Mouse (Mus musculus) lung, postnatal 0 days (tissue): ENCODE data around the gene Kat6b. TPM values are rescaled to one million over a fixed set of nuclear protein-coding genes. Genes with fewer than 3 reads are reported as not detected.

Experiments used
- ATAC-seq: fragments of 200-750 bp; cut with Nextera tagmentation; 2 replicates; pipeline ENCODE4 v1.8.0; 2017; ENCODE audit warnings: moderate library complexity
- DNase-seq: peaks from one replicate; pipeline ENCODE4 v3.0.0-alpha.2; 2016; ENCODE audit warnings: low spot score
- H3K27ac ChIP-seq: fragments of 300-500 bp; sonication (generic); 2 replicates; pipeline ENCODE4 v1.5.1; 2014; ENCODE audit warnings: antibody characterized with exemption, mild to moderate bottlenecking, low read length, mixed read lengths
- H3K27me3 ChIP-seq: fragments of 300-500 bp; sonication (generic); replicated peaks from 2 replicates; pipeline ENCODE4 v1.6.1; 2014; ENCODE audit warnings: low read length, mixed read lengths; ENCODE audit not compliant: insufficient read depth
- H3K36me3 ChIP-seq: fragments of 300-500 bp; sonication (generic); 2 replicates; pipeline ENCODE4 v1.6.1; 2014; ENCODE audit warnings: low read length, mixed read lengths; ENCODE audit not compliant: insufficient read depth
- H3K4me1 ChIP-seq: fragments of 300-500 bp; sonication (generic); 2 replicates; pipeline ENCODE4 v1.6.1; 2014; ENCODE audit warnings: antibody characterized with exemption, low read depth, low read length, mixed read lengths; ENCODE audit not compliant: insufficient read depth
- H3K4me2 ChIP-seq: fragments of 300-500 bp; sonication (generic); replicated peaks from 2 replicates; pipeline ENCODE4 v1.6.1; 2014; ENCODE audit warnings: low read depth, mild to moderate bottlenecking, low read length, moderate library complexity, mixed read lengths
- H3K4me3 ChIP-seq: fragments of 300-500 bp; sonication (generic); 2 replicates; pipeline ENCODE4 v1.5.1; 2014; ENCODE audit warnings: low read depth, low read length
- H3K9ac ChIP-seq: fragments of 300-500 bp; sonication (generic); replicated peaks from 2 replicates; pipeline ENCODE4 v1.6.1; 2014; ENCODE audit warnings: low read depth, mild to moderate bottlenecking
- H3K9me3 ChIP-seq: fragments of 300-500 bp; sonication (generic); 2 replicates; pipeline ENCODE4 v1.6.1; 2016; ENCODE audit warnings: low read length, mixed read lengths
- CTCF ChIP-seq: IDR thresholded peaks from 2 replicates; pipeline ENCODE4 v1.5.1; 2016; ENCODE audit warnings: antibody characterized with exemption, mild to moderate bottlenecking
- EP300 ChIP-seq: IDR thresholded peaks from 2 replicates; pipeline ENCODE4 v1.6.1; 2016; ENCODE audit warnings: antibody characterized with exemption, mild to moderate bottlenecking, control low read depth
- WGBS: fragments of 180-500 bp; shearing (Covaris S2); extraction: QIAGEN DNeasy Blood & Tissue Kit; methylation state at CpG from one replicate; pipeline ENCODE4 v1.1.7; 2014; 5-methylcytosine and 5-hydroxymethylcytosine counted together
- polyA plus RNA-seq: library from polyadenylated mRNA; unstranded; fragments of >200 nt; fragmentation: Nextera tagmentation; extraction: Ambion mirVana; gene quantifications from 2 replicates; pipeline ENCODE4 v1.2.1, GENCODE M21; 2015

The Kat6b gene
- polyA plus RNA-seq, 1 experiment from 2014 or later = 5.3 TPM

DNA sequence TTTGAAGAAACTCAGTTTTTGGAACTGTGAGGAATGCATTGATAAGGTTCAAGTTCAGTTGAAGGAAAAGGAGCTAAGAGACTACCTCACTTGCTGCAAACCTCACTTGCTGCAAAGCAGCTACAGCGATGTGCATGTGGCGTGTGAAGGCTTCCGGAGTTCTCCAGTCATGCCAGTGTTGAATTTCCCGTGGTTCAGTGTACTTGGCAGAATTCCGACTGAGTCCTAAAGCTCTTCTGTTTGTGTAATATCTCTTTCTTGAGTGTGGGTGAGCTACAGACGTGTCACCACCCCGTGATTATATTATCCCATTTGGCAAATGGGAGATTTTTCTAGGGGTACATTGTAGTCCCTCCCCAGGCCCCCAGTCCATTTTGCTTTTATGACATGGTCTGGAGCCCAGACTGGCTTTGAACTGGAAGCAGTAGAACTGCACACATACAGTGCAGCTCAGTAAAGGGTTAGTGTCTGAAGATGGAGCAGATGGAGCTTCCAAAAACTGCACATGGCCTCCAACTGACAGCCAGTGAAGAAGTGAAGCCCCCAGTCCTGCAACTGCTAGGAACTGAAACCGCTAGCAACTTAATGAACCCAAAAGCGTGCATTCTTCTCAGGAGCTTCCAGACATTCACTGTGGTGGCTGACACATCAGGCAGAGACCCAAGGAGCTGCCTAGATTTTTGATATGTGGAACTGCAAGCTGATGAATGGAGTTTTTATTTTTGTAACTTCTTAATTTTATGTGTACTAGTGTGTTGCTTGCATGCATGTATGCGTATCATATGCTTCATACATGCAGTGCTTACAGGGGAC, 84.5 kb downstream of the Kat6b start:
- Histone ChIP-seq H3K4me2 (no peak overlapping the region), H3K4me1 (no peaks in the 10 kb centered on the region), H3K36me3 (no peaks in the 10 kb centered on the region; the same call in 1 of the 2 replicates), H3K4me3 (no peak overlapping the region), H3K9me3 (no peaks in the 10 kb centered on the region), H3K27me3 (no peaks in the 10 kb centered on the region), H3K27ac (no peak overlapping the region), H3K9ac (no peak overlapping the region)
- DNase-seq = no peak
- no peak for ATAC-seq
- WGBS = 61% methylated on average over 10 of the region's 10 CpGs
- TF ChIP-seq CTCF (no peak), EP300 (no peak)

DNA sequence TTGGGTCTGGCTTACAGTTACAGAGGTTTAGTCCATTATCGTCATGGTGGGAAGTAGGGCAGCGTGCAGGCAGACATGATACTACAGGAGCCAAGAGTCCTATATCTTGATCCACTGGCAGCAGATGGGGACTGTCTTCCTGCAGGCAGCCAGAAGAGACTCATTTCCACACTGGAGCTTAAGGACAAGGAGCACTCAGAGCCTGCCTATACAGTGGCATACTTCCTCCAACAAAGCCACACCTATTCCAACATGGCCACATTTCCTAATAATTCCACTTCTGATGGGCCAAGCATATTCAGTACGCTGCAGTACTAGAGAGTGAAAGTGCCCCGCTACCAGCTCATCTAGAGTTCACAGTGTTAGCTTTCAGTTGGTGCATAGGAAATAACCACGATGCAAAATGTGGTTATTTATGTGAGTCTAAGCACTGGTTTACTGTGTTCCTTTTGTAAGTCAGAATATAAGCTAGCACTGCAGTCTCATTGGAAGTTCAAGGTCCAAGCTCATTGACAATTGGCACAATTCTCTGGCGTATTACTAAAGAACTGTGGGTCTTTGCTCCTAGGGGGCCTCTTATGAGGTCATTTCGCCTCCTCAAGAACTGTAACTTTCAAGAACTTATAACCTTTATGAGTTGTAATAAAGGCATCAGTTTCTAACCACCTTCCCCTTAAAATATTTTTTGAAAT, 86.2 kb downstream of the Kat6b start:
- no peak overlapping the region for H3K9ac ChIP-seq
- TF ChIP-seq CTCF = no peak
- no peak for TF ChIP-seq EP300
- H3K9me3 ChIP-seq = no peaks in the 10 kb centered on the region
- no peak overlapping the region for H3K4me2 ChIP-seq
- 83% methylated on average over 7 of the region's 7 CpGs for WGBS
- no peaks in the 10 kb centered on the region; the same call in 1 of the 2 replicates for H3K36me3 ChIP-seq
- H3K27me3 ChIP-seq = no peaks in the 10 kb centered on the region
- no peaks in the 10 kb centered on the region for H3K4me1 ChIP-seq
- no peak for DNase-seq
- no peak overlapping the region for H3K27ac ChIP-seq
- ATAC-seq = no peak
- H3K4me3 ChIP-seq = no peak overlapping the region

DNA sequence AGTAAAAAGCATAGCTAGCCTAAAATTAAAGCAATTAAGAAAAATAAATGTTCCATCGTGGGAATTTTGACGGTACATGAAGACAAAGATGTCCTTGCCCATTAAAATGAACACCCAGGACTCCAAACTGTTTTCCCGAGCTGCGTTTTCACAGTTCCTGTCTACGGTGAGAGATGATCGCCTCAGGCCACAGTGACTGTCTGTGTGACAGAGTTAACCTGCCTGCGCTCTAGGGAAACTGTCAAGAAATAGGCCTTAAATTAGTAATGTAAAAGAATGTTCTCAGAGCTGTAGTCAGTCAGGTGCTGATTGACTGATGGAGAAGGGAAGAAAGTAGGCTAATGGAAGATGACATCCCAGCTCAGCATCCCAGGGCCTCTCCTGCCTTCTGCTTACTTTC, 87.6 kb downstream of the Kat6b start:
- H3K9me3 ChIP-seq = no peaks in the 10 kb centered on the region
- H3K27me3 ChIP-seq = no peaks in the 10 kb centered on the region
- TF ChIP-seq EP300 (no peak), CTCF (no peak)
- no peaks in the 10 kb centered on the region for H3K36me3 ChIP-seq
- no peak overlapping the region for H3K4me2 ChIP-seq
- ATAC-seq (no peak), DNase-seq (no peak)
- H3K4me3 ChIP-seq = no peak overlapping the region
- H3K4me1 ChIP-seq = no peaks in the 10 kb centered on the region
- H3K9ac ChIP-seq = no peak overlapping the region
- 89% methylated on average over 7 of the region's 7 CpGs for WGBS
- no peak overlapping the region for H3K27ac ChIP-seq

DNA sequence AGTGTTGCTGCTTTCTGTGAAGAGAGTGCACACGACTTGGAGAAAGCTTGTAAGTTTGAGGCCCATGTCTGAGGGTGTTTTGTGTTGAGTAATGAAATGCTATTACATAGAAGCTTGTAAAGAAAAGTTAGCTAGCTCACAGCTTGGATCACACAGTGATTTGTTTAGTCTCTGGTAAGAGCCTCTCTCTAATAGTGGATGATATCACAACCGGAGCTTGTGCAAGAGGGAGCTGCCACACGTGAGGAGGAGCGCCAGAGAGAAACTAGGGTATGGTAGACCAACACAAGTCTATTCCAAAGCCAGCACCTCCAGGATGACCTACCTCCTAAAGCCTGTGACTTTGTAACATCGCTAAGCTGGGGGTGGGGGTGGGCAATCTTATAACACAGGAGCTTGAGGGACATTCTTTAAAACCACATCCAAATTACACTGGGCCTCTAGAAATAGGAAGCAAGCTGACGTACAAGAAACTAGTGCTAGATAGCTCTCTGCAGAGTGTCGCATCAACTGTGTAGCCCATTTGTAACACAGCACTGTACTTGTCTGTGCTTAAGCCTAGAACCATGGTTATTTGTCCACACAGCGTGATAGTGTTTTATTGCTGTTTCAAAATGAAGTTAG, 93.6 kb downstream of the Kat6b start:
- 56% methylated on average over 8 of the region's 8 CpGs for WGBS
- Histone ChIP-seq H3K36me3 (no peaks in the 10 kb centered on the region), H3K9ac (no peak overlapping the region), H3K27ac (no peak overlapping the region), H3K9me3 (no peaks in the 10 kb centered on the region), H3K4me1 (no peaks in the 10 kb centered on the region), H3K4me2 (no peak overlapping the region), H3K27me3 (no peaks in the 10 kb centered on the region), H3K4me3 (no peak overlapping the region)
- no peak for TF ChIP-seq CTCF
- no peak for TF ChIP-seq EP300
- ATAC-seq = peak; percentile 64
- peak; percentile 68 for DNase-seq

DNA sequence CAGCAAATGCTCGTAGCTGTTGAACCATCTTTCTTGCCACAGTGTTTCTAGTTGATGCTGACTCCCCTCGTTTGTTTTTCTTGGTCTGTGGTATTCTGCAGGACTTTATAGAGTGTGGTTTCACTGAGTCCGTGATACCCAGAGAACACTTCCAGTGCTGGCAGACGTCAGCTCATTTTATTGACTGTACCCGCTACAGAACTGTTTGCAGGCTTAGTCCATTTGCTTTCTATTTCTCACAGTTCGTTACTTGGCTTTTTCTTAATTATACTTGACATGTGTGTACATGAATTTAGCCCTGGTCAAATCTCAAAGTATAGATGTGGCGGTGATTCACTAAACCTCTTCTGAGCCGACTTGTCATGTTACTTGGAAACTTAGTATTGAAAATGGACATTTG, 95.6 kb downstream of the Kat6b start:
- Histone ChIP-seq H3K36me3 (no peaks in the 10 kb centered on the region), H3K4me1 (peaks cover 7% of the 10 kb centered on the region), H3K27ac (no peak overlapping the region), H3K4me2 (no peak overlapping the region), H3K9me3 (no peaks in the 10 kb centered on the region), H3K9ac (no peak overlapping the region), H3K4me3 (no peak overlapping the region), H3K27me3 (no peaks in the 10 kb centered on the region)
- TF ChIP-seq EP300 (0 out of 2 replicates have a peak, but pooled peaks have one; percentile 16), CTCF (no peak)
- no peak for DNase-seq
- peak; percentile 26; the same call in 1 of the 2 replicates for ATAC-seq
- 61% methylated on average over 8 of the region's 8 CpGs for WGBS

DNA sequence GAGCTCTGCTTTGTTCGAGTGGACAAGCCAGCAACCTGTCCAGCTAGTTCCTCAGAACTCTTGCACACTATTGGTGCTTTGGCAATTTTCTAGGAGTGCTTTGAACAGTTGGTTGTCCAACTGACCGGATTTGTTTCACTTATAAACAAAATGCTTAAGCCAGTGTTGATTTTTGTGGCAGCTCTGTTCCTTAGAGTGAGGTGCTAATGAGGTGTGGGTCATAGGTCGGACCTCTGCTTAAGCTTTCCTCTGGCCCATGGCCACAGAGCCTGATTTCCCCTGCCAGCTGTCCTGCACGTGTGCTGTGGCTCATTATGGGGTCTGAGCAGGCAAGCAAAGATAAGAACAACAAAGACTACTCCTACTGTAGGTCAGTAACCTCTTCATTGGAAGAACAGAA, 100.0 kb downstream of the Kat6b start:
- no peaks in the 10 kb centered on the region for H3K27me3 ChIP-seq
- no peak overlapping the region for H3K9ac ChIP-seq
- no peak for TF ChIP-seq EP300
- no peak for TF ChIP-seq CTCF
- DNase-seq (no peak), ATAC-seq (peak; percentile 21; the same call in 1 of the 2 replicates)
- no peak overlapping the region for H3K27ac ChIP-seq
- no peak overlapping the region for H3K4me2 ChIP-seq
- 11% methylated on average over 4 of the region's 4 CpGs for WGBS
- no peaks in the 10 kb centered on the region for H3K9me3 ChIP-seq
- H3K4me1 ChIP-seq = peaks cover 22% of the 10 kb centered on the region
- H3K36me3 ChIP-seq = no peaks in the 10 kb centered on the region
- H3K4me3 ChIP-seq = no peak overlapping the region
